Mouse (Mus musculus) yolk sac, embryonic 10.5 days (tissue): Measurements from ENCODE around the gene Otc.

Experiments
- DNase-seq: peaks from one replicate; pipeline ENCODE4 v3.0.0-alpha.2; 2017; ENCODE audit warnings: low spot score

Otc gene

GRCm38 (mm10) chrX:10251852-10252504 is at the start of gene Otc:
Otc (plus strand) TSS chrX:10252305.
- DNase-seq: peak; percentile 36

- DNase-seq: no peak
These were observed 46.2 kb upstream of the Otc start for GRCm38 (mm10) chrX:10205937-10206336.

GRCm38 (mm10) chrX:10215972-10216371 is 36.1 kb upstream of the Otc start:
- no peak for DNase-seq

- DNase-seq: peak; percentile 89
These were observed 35.6 kb upstream of the Otc start, which contains the start of gene Rpgr for GRCm38 (mm10) chrX:10216410-10216949. Rpgr (minus strand) TSS chrX:10216920.

GRCm38 (mm10) chrX:10219281-10219680 is 32.8 kb upstream of the Otc start:
- no peak for DNase-seq

GRCm38 (mm10) chrX:10233051-10233450 is 19.1 kb upstream of the Otc start:
- DNase-seq: no peak

- no peak for DNase-seq
These were observed 17.5 kb upstream of the Otc start for GRCm38 (mm10) chrX:10234617-10235016.

- DNase-seq: peak; percentile 18
These were observed 12.6 kb upstream of the Otc start for GRCm38 (mm10) chrX:10239515-10239914.

- no peak for DNase-seq
These were observed 8.2 kb upstream of the Otc start for GRCm38 (mm10) chrX:10243916-10244315.

- DNase-seq: no peak
These were observed 748 bp upstream of the Otc start for GRCm38 (mm10) chrX:10251357-10251756.

GRCm38 (mm10) chrX:10257774-10258173 is 5.7 kb downstream of the Otc start:
- DNase-seq: no peak

GRCm38 (mm10) chrX:10258260-10258659 is 6.2 kb downstream of the Otc start:
- no peak for DNase-seq

GRCm38 (mm10) chrX:10268308-10268707 is 16.2 kb downstream of the Otc start:
- DNase-seq: no peak

- no peak for DNase-seq
These were observed 16.8 kb downstream of the Otc start for GRCm38 (mm10) chrX:10268761-10269437.

- DNase-seq: no peak
These were observed 45.2 kb downstream of the Otc start for GRCm38 (mm10) chrX:10297341-10297740.

- DNase-seq: no peak
These were observed 66.1 kb downstream of the Otc start for GRCm38 (mm10) chrX:10318176-10318575.

- no peak for DNase-seq
These were observed 78.1 kb downstream of the Otc start for GRCm38 (mm10) chrX:10330246-10330645.

GRCm38 (mm10) chrX:10331749-10332148 is 79.6 kb downstream of the Otc start:
- DNase-seq: no peak

- no peak for DNase-seq
These were observed 84.7 kb downstream of the Otc start for GRCm38 (mm10) chrX:10336816-10337215.

- DNase-seq: no peak
These were observed 103.8 kb downstream of the Otc start for GRCm38 (mm10) chrX:10355867-10356266.
